Mouse (Mus musculus): ENCODE results near the gene Dnajc7. TPM values are rescaled to one million over a fixed set of nuclear protein-coding genes. Genes with fewer than 3 reads are reported as not detected.
"Not testable (repeated sequence)": the region's sequence is repeated elsewhere in the genome, so short reads cannot be mapped to it uniquely, and the experiment has no call there.

Dnajc7 gene
- polyA plus RNA-seq (2016; fragmentation: Nextera tagmentation; extraction: Ambion mirVana), result 109 and 122 TPM in 2 replicates

DNA sequence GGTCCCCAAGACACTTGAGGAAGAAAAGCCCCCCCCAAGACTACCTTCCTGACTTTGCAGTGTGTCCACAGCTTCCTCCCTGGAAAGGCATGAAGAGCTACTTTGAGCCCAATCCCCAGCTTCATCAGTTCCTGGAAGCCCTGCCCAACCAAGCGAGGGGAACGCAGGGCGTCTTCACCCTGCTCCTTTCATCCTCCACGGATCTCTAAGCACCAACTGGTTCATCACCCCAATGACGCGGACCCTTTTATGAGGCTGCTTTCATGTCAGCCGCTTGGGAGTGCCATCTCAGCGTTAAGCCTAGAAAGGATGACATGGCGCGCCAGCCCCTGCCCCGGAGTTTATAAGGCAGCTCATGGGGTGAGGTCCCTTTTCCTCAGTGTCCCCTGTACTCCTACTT lies at the start of gene Dnajc7:
Dnajc7 (minus strand) TSS at position 187 of the 400 bp plus-strand sequence.
- no peaks in the 10 kb centered on the region for H3K27me3 ChIP-seq (replicated peaks)
- ATAC-seq, result peak; percentile 15
- H3K36me3 ChIP-seq, result peaks cover 15% of the 10 kb centered on the region
- H3K9me3 ChIP-seq (replicated peaks), result no peaks in the 10 kb centered on the region
- H3K9ac ChIP-seq, result peak within 1 kb of the TSS; percentile 89
- H3K27ac ChIP-seq, result peak within 1 kb of the TSS; percentile 84
- H3K4me3 ChIP-seq, result peak within 1 kb of the TSS; percentile 85
- H3K4me2 ChIP-seq, result peak within 1 kb of the TSS; percentile 91
- peaks cover 69% of the 10 kb centered on the region for H3K4me1 ChIP-seq
- WGBS (ENCODE audit: insufficient replicate concordance), result 7% methylated on average over 11 of the region's 11 CpGs

DNA sequence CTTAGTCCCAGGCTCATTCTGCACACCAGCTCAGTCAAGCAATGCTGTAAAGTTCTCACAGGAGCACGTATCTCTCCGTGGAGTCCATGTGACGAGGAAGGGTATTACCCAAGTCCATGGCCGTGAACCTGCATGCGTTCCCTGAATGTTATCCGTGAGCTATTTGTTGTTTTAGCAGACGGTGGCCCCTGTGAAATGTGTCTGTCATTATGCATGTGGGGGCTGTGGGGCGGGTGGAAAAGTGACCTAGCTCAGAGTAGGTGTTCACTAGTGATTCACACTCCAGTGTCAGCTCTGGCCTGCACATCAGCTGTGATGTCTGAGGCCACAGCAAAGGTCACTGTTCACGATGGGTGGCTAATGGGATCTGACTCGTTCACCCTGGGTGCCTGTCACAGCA lies 39.8 kb upstream of the Dnajc7 start:
- Histone ChIP-seq H3K27me3 (replicated peaks) (no peaks in the 10 kb centered on the region; the same call in 1 of the 2 replicates), H3K27ac (no peak overlapping the region), H3K36me3 (no peaks in the 10 kb centered on the region), H3K4me3 (no peak overlapping the region), H3K9ac (no peak overlapping the region), H3K4me2 (no peak overlapping the region), H3K4me1 (peaks cover 7% of the 10 kb centered on the region; the same call in 1 of the 2 replicates), H3K9me3 (replicated peaks) (no peaks in the 10 kb centered on the region)
- ATAC-seq, result no peak
- WGBS (ENCODE audit: insufficient replicate concordance), result 68% methylated on average over 10 of the region's 10 CpGs

DNA sequence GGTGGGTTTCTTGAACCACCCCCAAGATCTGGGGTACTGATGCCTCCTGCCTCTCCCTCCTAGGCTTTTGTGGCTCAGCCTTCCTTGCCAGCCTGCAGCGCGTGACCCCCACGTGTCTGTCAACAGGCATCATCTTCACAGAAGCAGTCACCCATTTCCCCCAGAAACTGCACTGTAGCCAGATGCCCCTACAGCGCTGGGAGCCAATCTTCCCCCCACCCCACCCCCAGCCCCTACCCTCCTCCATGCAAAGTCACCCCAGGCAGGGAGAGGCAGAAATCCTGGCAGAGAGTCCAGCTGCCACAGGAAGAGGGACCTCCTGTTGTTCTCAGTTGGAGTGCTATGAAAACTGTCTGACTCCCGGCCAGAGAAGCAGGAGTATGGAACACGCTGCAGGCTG lies 36.5 kb upstream of the Dnajc7 start:
- no peak for ATAC-seq
- Histone ChIP-seq H3K27me3 (replicated peaks) (peaks cover 26% of the 10 kb centered on the region), H3K4me3 (no peak overlapping the region), H3K4me2 (no peak overlapping the region), H3K36me3 (no peaks in the 10 kb centered on the region), H3K9me3 (replicated peaks) (no peaks in the 10 kb centered on the region), H3K27ac (no peak overlapping the region), H3K9ac (no peak overlapping the region), H3K4me1 (peaks cover 7% of the 10 kb centered on the region; the same call in 1 of the 2 replicates)
- WGBS (ENCODE audit: insufficient replicate concordance), result 23% methylated on average over 6 of the region's 6 CpGs

DNA sequence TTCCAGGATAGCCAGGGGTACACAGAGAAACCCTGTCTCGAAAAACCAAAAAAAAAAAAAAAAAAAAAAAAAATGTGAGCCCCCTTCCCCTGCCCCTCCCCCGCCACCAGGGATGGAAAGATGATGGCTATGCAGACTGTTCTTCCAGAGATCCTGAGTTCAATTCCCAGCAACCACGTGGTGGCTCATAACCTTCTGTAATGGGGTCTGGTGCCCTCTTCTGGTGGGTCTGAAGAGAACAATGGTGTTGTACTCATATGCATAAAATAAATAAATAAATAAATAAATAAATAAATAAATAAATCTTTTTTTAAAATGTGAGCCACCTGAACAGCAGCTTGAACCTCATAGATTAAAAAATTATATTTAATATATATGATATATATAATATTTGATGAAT lies 35.6 kb upstream of the Dnajc7 start:
- not testable (repeated sequence) for H3K4me3 ChIP-seq; H3K9me3 ChIP-seq (replicated peaks); H3K36me3 ChIP-seq; H3K27ac ChIP-seq; H3K4me1 ChIP-seq; ATAC-seq; H3K9ac ChIP-seq; H3K4me2 ChIP-seq
- H3K27me3 ChIP-seq (replicated peaks), result peaks cover 35% of the 10 kb centered on the region
- 41% methylated on average over 3 of the region's 3 CpGs for WGBS (ENCODE audit: insufficient replicate concordance)

DNA sequence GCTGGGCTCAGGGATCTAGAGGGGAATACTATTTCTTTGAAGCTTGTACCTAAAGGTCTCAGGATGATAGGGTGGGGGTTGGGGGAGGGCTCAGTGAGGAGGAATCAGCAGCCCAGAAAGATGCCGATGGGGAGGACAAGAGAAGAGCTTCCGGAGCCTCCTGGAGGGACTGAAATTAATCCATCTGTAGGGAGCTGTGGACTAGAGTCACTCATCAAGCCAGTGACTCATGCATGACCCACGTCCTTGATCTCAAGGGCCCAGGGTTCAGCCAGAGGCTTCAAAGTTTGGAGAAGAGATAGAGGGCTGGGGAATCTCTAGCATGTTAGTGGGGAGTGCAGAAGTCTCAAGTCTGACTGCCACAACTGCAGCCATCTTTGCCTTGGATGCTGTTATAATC lies 31.8 kb upstream of the Dnajc7 start:
- no peaks in the 10 kb centered on the region for H3K9me3 ChIP-seq (replicated peaks)
- WGBS (ENCODE audit: insufficient replicate concordance), result 16% methylated on average over 3 of the region's 3 CpGs
- H3K9ac ChIP-seq, result no peak overlapping the region
- peaks cover 61% of the 10 kb centered on the region for H3K27me3 ChIP-seq (replicated peaks)
- H3K36me3 ChIP-seq, result no peaks in the 10 kb centered on the region
- ATAC-seq, result no peak
- no peak overlapping the region for H3K4me3 ChIP-seq
- peaks cover 7% of the 10 kb centered on the region; the same call in 1 of the 2 replicates for H3K4me1 ChIP-seq
- H3K4me2 ChIP-seq, result no peak overlapping the region
- H3K27ac ChIP-seq, result no peak overlapping the region

DNA sequence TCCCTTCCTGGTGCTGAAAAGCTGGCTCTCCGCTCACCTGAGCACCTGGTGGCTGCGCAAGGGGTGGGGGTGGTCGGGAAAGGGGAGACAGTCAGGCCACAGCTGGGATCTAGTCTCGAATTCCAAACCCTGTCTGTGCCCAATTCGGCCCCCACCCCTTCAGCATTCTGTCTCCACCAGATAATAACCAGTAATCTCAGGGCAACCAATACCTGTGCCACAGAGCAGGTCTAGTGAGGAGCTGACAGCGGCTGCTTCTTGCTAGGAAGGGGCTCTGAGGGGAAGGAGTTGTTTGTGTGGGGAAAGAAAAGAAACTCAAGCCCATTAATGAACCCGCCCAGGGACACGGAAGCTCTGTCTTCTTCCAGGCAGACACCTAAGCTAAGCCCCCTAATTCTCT lies 31.2 kb upstream of the Dnajc7 start:
- no peaks in the 10 kb centered on the region for H3K36me3 ChIP-seq
- no peak for ATAC-seq
- H3K4me1 ChIP-seq, result peaks cover 2% of the 10 kb centered on the region; the same call in 1 of the 2 replicates
- no peaks in the 10 kb centered on the region for H3K9me3 ChIP-seq (replicated peaks)
- H3K9ac ChIP-seq, result no peak overlapping the region
- H3K4me2 ChIP-seq, result no peak overlapping the region
- no peak overlapping the region for H3K4me3 ChIP-seq
- H3K27me3 ChIP-seq (replicated peaks), result peaks cover 61% of the 10 kb centered on the region
- WGBS (ENCODE audit: insufficient replicate concordance), result 21% methylated on average over 8 of the region's 8 CpGs
- H3K27ac ChIP-seq, result no peak overlapping the region

DNA sequence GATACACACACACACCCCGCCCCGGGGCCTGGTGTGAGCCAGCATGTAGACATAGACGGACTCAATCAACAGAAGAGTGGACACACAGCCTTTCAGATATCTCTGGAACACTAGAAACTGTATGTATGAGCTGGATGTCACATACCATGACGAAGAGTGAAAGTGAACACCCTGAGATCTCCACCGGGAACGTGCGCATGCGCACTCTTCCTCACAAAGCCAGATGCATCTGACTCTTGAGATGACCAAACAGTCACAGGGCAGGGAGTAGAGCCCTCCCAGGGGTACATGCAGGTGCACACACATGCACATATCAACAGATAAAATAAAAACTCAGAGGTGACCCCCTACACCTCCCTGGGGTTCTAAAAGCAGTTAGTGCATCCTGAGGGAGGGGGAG lies 28.4 kb upstream of the Dnajc7 start:
- no peak overlapping the region for H3K27ac ChIP-seq
- H3K4me1 ChIP-seq, result no peaks in the 10 kb centered on the region
- H3K27me3 ChIP-seq (replicated peaks), result peaks cover 75% of the 10 kb centered on the region
- 77% methylated on average over 8 of the region's 8 CpGs for WGBS (ENCODE audit: insufficient replicate concordance)
- no peak overlapping the region for H3K4me3 ChIP-seq
- no peaks in the 10 kb centered on the region for H3K36me3 ChIP-seq
- no peak overlapping the region for H3K9ac ChIP-seq
- H3K4me2 ChIP-seq, result no peak overlapping the region
- no peaks in the 10 kb centered on the region for H3K9me3 ChIP-seq (replicated peaks)
- ATAC-seq, result no peak

DNA sequence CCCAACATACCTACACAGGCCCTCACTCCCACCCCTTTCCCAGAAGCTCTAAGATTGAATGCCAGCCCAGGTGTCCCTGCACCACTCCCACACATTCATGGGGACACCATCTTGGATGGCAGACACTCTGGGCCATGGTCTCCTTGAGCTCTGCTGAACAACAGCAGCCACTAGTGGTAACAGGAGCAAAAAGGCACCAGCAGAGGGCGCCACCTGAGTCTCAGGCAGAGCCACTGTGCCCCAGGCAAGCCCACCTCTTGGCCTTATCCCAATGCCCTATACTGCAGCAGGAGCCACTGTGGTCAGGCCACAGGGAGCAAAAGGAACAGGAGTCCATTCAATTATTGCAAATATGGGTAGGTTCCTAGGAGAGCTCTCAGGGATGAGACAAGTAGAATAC lies 26.3 kb upstream of the Dnajc7 start:
- Histone ChIP-seq H3K4me2 (no peak overlapping the region), H3K36me3 (no peaks in the 10 kb centered on the region), H3K9me3 (replicated peaks) (no peaks in the 10 kb centered on the region), H3K4me1 (no peaks in the 10 kb centered on the region), H3K27ac (no peak overlapping the region), H3K9ac (no peak overlapping the region), H3K27me3 (replicated peaks) (peaks cover 74% of the 10 kb centered on the region), H3K4me3 (no peak overlapping the region)
- peak; percentile 40; the same call in 1 of the 2 replicates for ATAC-seq
- 12% methylated on average over 1 of the region's 1 CpGs for WGBS (ENCODE audit: insufficient replicate concordance)

DNA sequence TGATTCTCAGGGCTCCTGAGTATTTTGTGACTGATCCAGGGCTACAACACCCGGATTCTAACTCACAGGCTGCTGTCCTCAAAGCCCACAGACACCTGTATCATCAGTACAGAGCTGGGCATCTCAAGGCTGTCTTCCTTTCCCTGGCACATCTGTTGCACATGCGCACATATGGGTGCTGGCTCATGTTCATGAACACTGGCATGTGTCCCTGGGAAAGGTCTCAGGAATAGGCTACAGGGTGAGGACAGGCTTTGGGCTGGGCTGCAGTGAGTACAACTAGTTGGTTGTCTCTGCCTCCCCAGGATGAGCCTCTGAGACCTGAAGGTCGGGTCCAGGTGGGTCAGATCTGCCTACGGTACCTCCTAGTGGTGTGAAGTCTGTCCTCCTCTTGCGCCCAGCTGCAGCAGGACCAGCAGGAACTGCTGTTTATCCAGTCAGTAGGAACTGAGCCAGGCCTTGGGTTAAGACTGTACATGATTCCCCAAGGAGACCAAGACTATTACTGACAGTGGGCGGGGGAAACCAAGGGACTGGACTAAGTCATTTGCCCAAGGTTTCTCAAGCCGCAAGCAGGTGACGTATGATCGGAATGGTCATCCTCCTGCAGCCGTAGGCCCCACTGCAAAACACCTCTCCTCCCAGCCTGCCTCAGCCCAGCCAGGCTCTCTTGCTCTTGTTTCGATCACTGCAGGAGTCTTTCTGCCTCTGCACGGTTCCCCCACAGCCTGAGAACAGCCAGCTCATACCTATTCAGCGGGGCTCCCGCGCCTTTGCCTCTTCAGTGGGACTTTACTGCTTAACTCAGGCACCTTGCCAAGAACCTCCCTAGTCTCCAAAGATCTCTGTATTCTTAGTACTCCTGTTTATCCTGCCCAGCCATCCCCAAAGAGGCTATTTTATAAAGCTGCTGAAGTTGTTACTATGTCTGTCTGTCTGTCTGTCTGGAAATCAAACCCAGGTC lies 23.9 kb upstream of the Dnajc7 start:
- no peak overlapping the region for H3K9ac ChIP-seq
- H3K27ac ChIP-seq, result no peak overlapping the region
- H3K4me1 ChIP-seq, result 0 out of 2 replicates have a peak, but pooled peaks cover 6% of the 10 kb centered on the region
- no peak overlapping the region for H3K4me2 ChIP-seq
- H3K27me3 ChIP-seq (replicated peaks), result peaks cover 74% of the 10 kb centered on the region
- no peaks in the 10 kb centered on the region for H3K9me3 ChIP-seq (replicated peaks)
- no peak overlapping the region for H3K4me3 ChIP-seq
- WGBS (ENCODE audit: insufficient replicate concordance), result 60% methylated on average over 15 of the region's 15 CpGs
- no peaks in the 10 kb centered on the region for H3K36me3 ChIP-seq
- ATAC-seq, result no peak

DNA sequence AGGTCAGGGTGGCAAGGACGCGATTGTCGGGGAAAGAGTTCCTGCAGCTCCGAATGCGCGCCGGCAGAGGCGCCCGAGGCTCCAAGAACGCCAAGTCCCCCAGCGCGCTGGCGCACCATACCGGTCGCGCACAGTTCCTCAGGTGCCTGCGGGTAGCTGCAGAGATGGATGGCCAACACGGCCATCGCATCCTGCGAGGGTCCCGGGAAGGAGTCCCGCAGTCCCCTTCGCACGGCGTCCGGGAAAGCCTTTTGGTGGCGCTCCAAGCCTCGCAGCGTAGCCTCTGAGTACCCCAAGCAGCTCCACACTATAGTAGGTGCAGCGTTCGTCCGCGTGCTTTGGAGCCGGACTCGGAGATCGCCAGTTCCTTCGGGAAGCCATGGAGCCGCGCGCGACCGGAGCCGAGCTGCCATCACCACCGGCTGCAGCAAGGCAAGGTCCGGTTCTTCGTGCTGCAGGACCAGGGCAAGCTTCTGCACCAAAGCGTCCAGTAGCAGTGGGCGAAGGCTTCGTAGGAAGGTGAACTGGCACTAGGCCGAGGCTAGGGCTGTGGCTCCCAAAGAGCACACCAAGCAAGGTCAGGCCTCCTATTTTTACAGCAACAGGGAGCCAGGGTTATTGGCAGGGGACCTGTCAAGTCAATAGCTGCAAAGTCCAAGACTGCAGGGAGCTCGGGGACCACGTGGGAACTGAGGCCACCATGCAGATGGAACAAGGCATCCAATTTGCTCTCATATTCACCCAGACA lies 20.4 kb upstream of the Dnajc7 start:
- no peak; the same call in 1 of the 2 replicates for ATAC-seq
- Histone ChIP-seq H3K27me3 (replicated peaks) (peaks cover 93% of the 10 kb centered on the region), H3K9me3 (replicated peaks) (no peaks in the 10 kb centered on the region), H3K4me1 (0 out of 2 replicates have a peak, but pooled peaks cover 6% of the 10 kb centered on the region), H3K36me3 (no peaks in the 10 kb centered on the region), H3K27ac (no peak overlapping the region), H3K4me2 (peak overlapping the region; percentile 62), H3K4me3 (peak overlapping the region; percentile 28), H3K9ac (no peak overlapping the region)
- whole genome bisulfite sequencing (ENCODE audit: insufficient replicate concordance), result 9% methylated on average over 52 of the region's 52 CpGs

DNA sequence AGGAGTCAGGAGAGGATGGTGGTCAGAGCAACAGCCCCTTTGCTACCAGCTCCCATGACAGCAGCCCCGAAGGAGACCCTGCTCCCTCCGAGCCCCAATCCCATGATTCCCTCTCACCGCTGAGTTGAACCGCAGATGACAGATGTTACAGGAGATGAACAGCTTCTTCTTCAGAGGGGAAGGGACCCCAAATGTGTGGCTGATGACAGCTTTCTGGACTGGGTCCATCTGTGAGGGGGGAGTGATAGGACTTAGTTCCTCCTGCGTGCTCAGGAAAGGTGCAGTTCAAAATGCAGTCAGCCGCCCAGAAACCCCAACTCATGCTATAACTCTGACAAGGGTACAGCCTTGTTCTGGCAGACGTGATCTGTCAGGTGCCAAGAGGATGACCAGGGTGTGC lies 14.6 kb upstream of the Dnajc7 start:
- Histone ChIP-seq H3K9me3 (replicated peaks) (no peaks in the 10 kb centered on the region), H3K4me2 (no peak overlapping the region), H3K4me1 (no peaks in the 10 kb centered on the region), H3K4me3 (no peak overlapping the region), H3K36me3 (no peaks in the 10 kb centered on the region), H3K9ac (no peak overlapping the region), H3K27me3 (replicated peaks) (peaks cover 87% of the 10 kb centered on the region), H3K27ac (no peak overlapping the region)
- 57% methylated on average over 7 of the region's 7 CpGs for WGBS (ENCODE audit: insufficient replicate concordance)
- ATAC-seq, result no peak

DNA sequence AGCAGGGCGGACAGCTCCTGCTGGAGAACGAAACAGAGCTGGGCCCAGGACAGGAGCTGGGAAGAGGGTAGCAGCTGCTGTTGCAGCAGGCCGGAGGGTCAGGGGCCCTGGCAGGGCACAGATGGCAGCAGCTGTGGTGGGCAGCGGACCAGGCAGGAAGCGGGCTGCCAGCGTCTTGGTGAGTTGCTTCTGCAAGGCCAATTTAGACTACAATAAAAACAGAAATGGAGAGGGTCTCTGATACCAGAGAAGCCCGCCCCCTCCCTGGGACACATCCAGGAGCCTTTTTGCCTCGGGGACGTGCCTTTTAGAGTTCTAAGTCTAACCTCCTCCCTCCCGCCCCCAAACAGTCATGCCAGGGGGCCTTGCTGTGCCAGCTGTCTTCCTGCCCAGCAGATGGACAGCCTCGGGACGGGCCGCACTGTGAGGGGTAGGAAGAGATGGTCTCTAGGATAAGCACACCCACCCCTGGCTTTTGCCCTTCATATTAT lies 8.9 kb upstream of the Dnajc7 start:
- Histone ChIP-seq H3K4me3 (no peak overlapping the region), H3K27me3 (replicated peaks) (peaks cover 40% of the 10 kb centered on the region), H3K9me3 (replicated peaks) (no peaks in the 10 kb centered on the region), H3K4me2 (no peak overlapping the region), H3K36me3 (peaks cover 30% of the 10 kb centered on the region), H3K4me1 (peaks cover 46% of the 10 kb centered on the region), H3K9ac (no peak overlapping the region), H3K27ac (no peak overlapping the region)
- 57% methylated on average over 13 of the region's 13 CpGs for WGBS (ENCODE audit: insufficient replicate concordance)
- ATAC-seq, result no peak

Data from liver, embryonic 12.5 days (tissue).